Mouse (Mus musculus) C2C12 (cell line): ENCODE measurements around the gene Psmd3.

Experiments used
- CTCF ChIP-seq: IDR thresholded peaks from one replicate; pipeline ENCODE4 v1.5.1; 2011; ENCODE audit not compliant: control insufficient read depth, insufficient read depth, insufficient read length
- MYOD1 ChIP-seq: IDR thresholded peaks from one replicate; pipeline ENCODE4 v1.6.1; 2011; ENCODE audit warnings: low read depth; ENCODE audit not compliant: control insufficient read depth, insufficient read length

DNA sequence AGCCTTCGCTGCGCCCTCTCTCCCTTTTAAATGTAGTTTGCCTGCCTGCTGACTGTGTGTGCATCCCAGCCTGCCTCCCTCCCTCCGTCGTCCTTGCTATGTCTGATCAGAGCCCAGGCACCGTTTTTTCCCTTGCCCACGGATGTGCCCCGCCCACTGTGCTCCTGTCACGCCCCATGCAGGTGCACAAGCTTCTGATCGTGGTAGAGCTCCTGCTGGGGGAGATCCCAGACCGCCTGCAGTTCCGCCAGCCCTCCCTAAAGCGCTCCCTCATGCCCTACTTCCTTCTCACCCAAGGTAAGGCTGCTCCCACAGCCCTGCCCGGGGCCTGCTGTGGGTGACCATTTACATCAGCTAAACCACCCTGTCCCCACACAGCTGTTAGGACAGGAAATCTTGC is 10.8 kb downstream of the Psmd3 start:
- TF ChIP-seq CTCF (no peak), MYOD1 (no peak)
